Comparison of ENCODE assay signal across 17 mouse cellular contexts in genomic region chr14:74831050-74831449, GRCm38 (mm10).
DNase-seq lines count a peak whose midpoint lies in the region; ATAC-seq and TF ChIP-seq lines count a peak whose summit lies in the region.
"Had no signal": no experiment of that assay in that cellular context is flagged by ENCODE, and none has a peak within 500 bp of the region (broad histone marks: within the 10 kb centered on the region; RNA-seq: fewer than 3 reads in every experiment).

No protein-coding gene starts in this region.

- TF ChIP-seq POLR2A in kidney, adult 2 months (IDR thresholded peaks at IDR 0.05; ENCODE audit: low read depth, low read length), result no peak

- 74% methylated on average over 5 of the region's 5 CpGs for WGBS in heart, embryonic 15.5 days
- 43% methylated on average over 5 of the region's 5 CpGs for WGBS in kidney, embryonic 16.5 days
- WGBS in kidney, adult 2 months, result 72% methylated on average over 5 of the region's 5 CpGs
- WGBS in embryonic facial prominence, embryonic 15.5 days, result 70% methylated on average over 5 of the region's 5 CpGs
- 62% methylated on average over 5 of the region's 5 CpGs for WGBS in limb, embryonic 13.5 days

- TF ChIP-seq CTCF in kidney, adult 2 months (conservative IDR thresholded peaks at IDR 0.05; ENCODE audit: insufficient read depth, insufficient read length, low read depth, low read length), result no peak

- no peak overlapping the region for H3K4me2 ChIP-seq in heart, embryonic 15.5 days
- no peak overlapping the region for H3K4me2 ChIP-seq in kidney, embryonic 16.5 days (replicated peaks; ENCODE audit: low read depth, low read length)
- H3K4me2 ChIP-seq in embryonic facial prominence, embryonic 15.5 days (replicated peaks), result no peak overlapping the region
- no peak overlapping the region for H3K4me2 ChIP-seq in limb, embryonic 13.5 days (replicated peaks)
- H3K4me2 ChIP-seq: forebrain, embryonic 15.5 days; liver, embryonic 12.5 days; lung, embryonic 14.5 days; midbrain, embryonic 12.5 days; neural tube, embryonic 12.5 days had no signal

- H3K9ac ChIP-seq in heart, embryonic 15.5 days, result no peak overlapping the region
- H3K9ac ChIP-seq in kidney, embryonic 16.5 days (replicated peaks; ENCODE audit: low read length), result no peak overlapping the region
- no peak overlapping the region for H3K9ac ChIP-seq in embryonic facial prominence, embryonic 15.5 days
- H3K9ac ChIP-seq in limb, embryonic 13.5 days, result 0 out of 2 replicates have a peak overlapping the region, but pooled peaks have one; percentile 0
- H3K9ac ChIP-seq: forebrain, embryonic 15.5 days; liver, embryonic 12.5 days; lung, embryonic 14.5 days; midbrain, embryonic 12.5 days; neural tube, embryonic 12.5 days had no signal

- H3K4me3 ChIP-seq in heart, embryonic 15.5 days, result no peak overlapping the region
- no peak overlapping the region for H3K4me3 ChIP-seq in kidney, embryonic 16.5 days (ENCODE audit: low read length)
- H3K4me3 ChIP-seq in kidney, adult 2 months (ENCODE audit: insufficient read depth, low read depth, low read length), result no peak overlapping the region
- no peak overlapping the region for H3K4me3 ChIP-seq in embryonic facial prominence, embryonic 15.5 days (replicated peaks)
- no peak overlapping the region for H3K4me3 ChIP-seq in limb, embryonic 13.5 days
- H3K4me3 ChIP-seq: forebrain, embryonic 15.5 days; liver, embryonic 12.5 days; midbrain, embryonic 12.5 days; neural tube, embryonic 12.5 days had no signal

- no peaks in the 10 kb centered on the region for H3K9me3 ChIP-seq in heart, embryonic 15.5 days (replicated peaks)
- no peaks in the 10 kb centered on the region for H3K9me3 ChIP-seq in kidney, embryonic 16.5 days (ENCODE audit: low read length)
- no peaks in the 10 kb centered on the region for H3K9me3 ChIP-seq in embryonic facial prominence, embryonic 15.5 days (replicated peaks)
- H3K9me3 ChIP-seq in limb, embryonic 13.5 days, result no peaks in the 10 kb centered on the region
- H3K9me3 ChIP-seq: forebrain, embryonic 15.5 days; liver, embryonic 12.5 days; midbrain, embryonic 12.5 days; neural tube, embryonic 12.5 days had no signal

- ATAC-seq in heart, embryonic 15.5 days (replicated peaks; ENCODE audit: insufficient number of reproducible peaks, insufficient read depth, low FRiP score, low read depth), result no peak
- ATAC-seq in kidney, embryonic 16.5 days (ENCODE audit: low FRiP score, low TSS enrichment), result 0 out of 2 replicates have a peak, but pooled peaks have one; percentile 8
- ATAC-seq in embryonic facial prominence, embryonic 15.5 days (ENCODE audit: insufficient number of reproducible peaks, low FRiP score, low TSS enrichment, low read depth), result peak; percentile 61; the same call in 1 of the 2 replicates
- ATAC-seq in limb, embryonic 13.5 days (ENCODE audit: low FRiP score, low read depth), result no peak
- ATAC-seq: forebrain, embryonic 15.5 days; liver, embryonic 12.5 days had no signal

- no peaks in the 10 kb centered on the region for H3K36me3 ChIP-seq in heart, embryonic 15.5 days
- H3K36me3 ChIP-seq in kidney, embryonic 16.5 days (ENCODE audit: insufficient read depth, low read length), result peaks cover 4% of the 10 kb centered on the region; the same call in 1 of the 2 replicates
- H3K36me3 ChIP-seq in kidney, adult 2 months (ENCODE audit: control insufficient read depth, insufficient read depth, low read length), result no peaks in the 10 kb centered on the region
- H3K36me3 ChIP-seq in embryonic facial prominence, embryonic 15.5 days, result no peaks in the 10 kb centered on the region
- peaks cover 5% of the 10 kb centered on the region; the same call in 1 of the 2 replicates for H3K36me3 ChIP-seq in limb, embryonic 13.5 days
- H3K36me3 ChIP-seq: forebrain, embryonic 15.5 days; liver, embryonic 12.5 days; midbrain, embryonic 12.5 days; neural tube, embryonic 12.5 days had no signal

- DNase-seq in heart, adult 9 months (ENCODE audit: low spot score in 2 of 2), result no peak
- no peak for DNase-seq in kidney, adult 2 months
- DNase-seq in spleen, postnatal 36 days (ENCODE audit: low spot score in 2 of 2), result no peak
- DNase-seq: cerebellum, adult 8-10 months; kidney, adult 11 months; layer of hippocampus, postnatal 36 days; lung, postnatal 4 days; right cerebral cortex, postnatal 25 days had no signal

- H3K27ac ChIP-seq in heart, embryonic 15.5 days, result 0 out of 2 replicates have a peak overlapping the region, but pooled peaks have one; percentile 45
- H3K27ac ChIP-seq in kidney, embryonic 16.5 days (ENCODE audit: low read length), result peak overlapping the region; percentile 57
- no peak overlapping the region for H3K27ac ChIP-seq in kidney, adult 2 months (ENCODE audit: insufficient read depth, low read depth, low read length)
- H3K27ac ChIP-seq in embryonic facial prominence, embryonic 15.5 days (replicated peaks), result peak overlapping the region; percentile 52; the same call in 1 of the 2 replicates
- H3K27ac ChIP-seq in limb, embryonic 13.5 days, result no peak overlapping the region
- H3K27ac ChIP-seq: forebrain, embryonic 15.5 days; liver, embryonic 12.5 days; midbrain, embryonic 12.5 days; neural tube, embryonic 12.5 days had no signal

- H3K27me3 ChIP-seq in heart, embryonic 15.5 days, result no peaks in the 10 kb centered on the region
- H3K27me3 ChIP-seq in kidney, embryonic 16.5 days (ENCODE audit: insufficient read depth, low read length), result no peaks in the 10 kb centered on the region
- H3K27me3 ChIP-seq in kidney, adult 2 months (replicated peaks; ENCODE audit: control insufficient read depth, insufficient read depth, low read length), result no peaks in the 10 kb centered on the region
- H3K27me3 ChIP-seq in embryonic facial prominence, embryonic 15.5 days, result no peaks in the 10 kb centered on the region
- H3K27me3 ChIP-seq in limb, embryonic 13.5 days, result no peaks in the 10 kb centered on the region
- H3K27me3 ChIP-seq: forebrain, embryonic 15.5 days; liver, embryonic 12.5 days; midbrain, embryonic 12.5 days; neural tube, embryonic 12.5 days had no signal

- H3K4me1 ChIP-seq in heart, embryonic 15.5 days (replicated peaks), result peaks cover 27% of the 10 kb centered on the region
- peaks cover 18% of the 10 kb centered on the region for H3K4me1 ChIP-seq in kidney, embryonic 16.5 days (ENCODE audit: insufficient read depth, low read length)
- 0 out of 2 replicates have a peak, but pooled peaks cover 2% of the 10 kb centered on the region for H3K4me1 ChIP-seq in kidney, adult 2 months (ENCODE audit: control insufficient read depth, insufficient read depth, low read length)
- H3K4me1 ChIP-seq in embryonic facial prominence, embryonic 15.5 days, result no peaks in the 10 kb centered on the region; the same call in 1 of the 2 replicates
- H3K4me1 ChIP-seq in limb, embryonic 13.5 days, result peaks cover 8% of the 10 kb centered on the region; the same call in 1 of the 2 replicates
- H3K4me1 ChIP-seq: forebrain, embryonic 15.5 days; midbrain, embryonic 12.5 days had no signal

Comparison
In these comparisons a context has a peak if more than half of its experiments do, and no peak if none do; other contexts are left out.
1. H3K27ac ChIP-seq: peak in heart, embryonic 15.5 days (single experiment), kidney, embryonic 16.5 days (single experiment) and embryonic facial prominence, embryonic 15.5 days (single experiment); none in kidney, adult 2 months (single experiment) and limb, embryonic 13.5 days (single experiment).
2. ATAC-seq: peak in kidney, embryonic 16.5 days (single experiment) and embryonic facial prominence, embryonic 15.5 days (single experiment); none in heart, embryonic 15.5 days (single experiment) and limb, embryonic 13.5 days (single experiment).